Mouse (Mus musculus) urinary bladder, postnatal 14 days (tissue): ENCODE data around the gene Ak5.
A peak's percentile ranks its signal among the peaks of the same experiment; 100 is the strongest.

Experiments
- DNase-seq: peaks from one replicate; pipeline ENCODE4 v3.0.0; 2021; ENCODE audit warnings: low spot score

Ak5 gene

GRCm38 (mm10) chr3:152516569-152516968 lies 151.6 kb downstream of the Ak5 start:
- DNase-seq: no peak

- DNase-seq: no peak
Observed at GRCm38 (mm10) chr3:152515959-152516358, 152.2 kb downstream of the Ak5 start.

GRCm38 (mm10) chr3:152512517-152512916 lies 155.6 kb downstream of the Ak5 start:
- peak; percentile 30 for DNase-seq

GRCm38 (mm10) chr3:152509268-152509667 lies 158.9 kb downstream of the Ak5 start:
- DNase-seq: no peak

- DNase-seq: no peak
Observed at GRCm38 (mm10) chr3:152508419-152508993, 159.7 kb downstream of the Ak5 start.

- no peak for DNase-seq
Observed at GRCm38 (mm10) chr3:152507900-152508299, 160.3 kb downstream of the Ak5 start.

GRCm38 (mm10) chr3:152498968-152499696 lies 169.0 kb downstream of the Ak5 start:
- DNase-seq: no peak

GRCm38 (mm10) chr3:152497842-152498241 lies 170.3 kb downstream of the Ak5 start:
- DNase-seq: no peak

- DNase-seq: no peak
Observed at GRCm38 (mm10) chr3:152497084-152497483, 171.1 kb downstream of the Ak5 start.

GRCm38 (mm10) chr3:152495415-152495898 lies 172.7 kb downstream of the Ak5 start:
- DNase-seq: no peak

- DNase-seq: no peak
Observed at GRCm38 (mm10) chr3:152494667-152495360, 173.3 kb downstream of the Ak5 start.

- DNase-seq: no peak
Observed at GRCm38 (mm10) chr3:152493813-152494212, 174.3 kb downstream of the Ak5 start.

- DNase-seq: no peak
Observed at GRCm38 (mm10) chr3:152492241-152492640, 175.9 kb downstream of the Ak5 start.

- DNase-seq: no peak
Observed at GRCm38 (mm10) chr3:152490423-152490822, 177.7 kb downstream of the Ak5 start.

- DNase-seq: no peak
Observed at GRCm38 (mm10) chr3:152488964-152489363, 179.2 kb downstream of the Ak5 start.

- no peak for DNase-seq
Observed at GRCm38 (mm10) chr3:152484206-152484605, 184.0 kb downstream of the Ak5 start.

GRCm38 (mm10) chr3:152483800-152484199 lies 184.4 kb downstream of the Ak5 start:
- DNase-seq: no peak

- no peak for DNase-seq
Observed at GRCm38 (mm10) chr3:152482182-152482581, 186.0 kb downstream of the Ak5 start.

- no peak for DNase-seq
Observed at GRCm38 (mm10) chr3:152480336-152480735, 187.8 kb downstream of the Ak5 start.

- peak; percentile 58 for DNase-seq
Observed at GRCm38 (mm10) chr3:152478599-152479435, 189.3 kb downstream of the Ak5 start.

GRCm38 (mm10) chr3:152477796-152478527 lies 190.2 kb downstream of the Ak5 start:
- DNase-seq: peak; percentile 81
